Mouse (Mus musculus) brain, adult 2 months (tissue): ENCODE data around the gene Samd7.

Experiments used
- DNase-seq: peaks from one replicate; pipeline ENCODE4 v3.0.0; 2011; ENCODE audit warnings: low read depth, low spot score

Gene Samd7

GRCm38 (mm10) chr3:30764877-30765276 lies 18.8 kb downstream of the Samd7 start:
- DNase-seq: peak; percentile 44

- DNase-seq: no peak
Measured at GRCm38 (mm10) chr3:30765311-30766027, 19.4 kb downstream of the Samd7 start.

- DNase-seq: no peak
Measured at GRCm38 (mm10) chr3:30766177-30766576, 20.1 kb downstream of the Samd7 start.

GRCm38 (mm10) chr3:30767271-30767670 lies 21.2 kb downstream of the Samd7 start:
- DNase-seq: peak; percentile 76

- DNase-seq: no peak
Measured at GRCm38 (mm10) chr3:30769755-30770515, 23.8 kb downstream of the Samd7 start.

GRCm38 (mm10) chr3:30771560-30771959 lies 25.5 kb downstream of the Samd7 start:
- no peak for DNase-seq

GRCm38 (mm10) chr3:30772631-30773030 lies 26.5 kb downstream of the Samd7 start:
- DNase-seq: no peak

- peak; percentile 65 for DNase-seq
Measured at GRCm38 (mm10) chr3:30774677-30775076, 28.6 kb downstream of the Samd7 start.

- no peak for DNase-seq
Measured at GRCm38 (mm10) chr3:30777984-30778383, 31.9 kb downstream of the Samd7 start.

GRCm38 (mm10) chr3:30788531-30788930 lies 42.4 kb downstream of the Samd7 start:
- no peak for DNase-seq

GRCm38 (mm10) chr3:30792737-30793402 lies 46.8 kb downstream of the Samd7 start, which contains the start of gene Sec62:
Gene Sec62, plus strand, starts transcription at chr3:30792875.
- DNase-seq: peak; percentile 94

- DNase-seq: peak; percentile 47
Measured at GRCm38 (mm10) chr3:30793403-30794221, 47.5 kb downstream of the Samd7 start.

- no peak for DNase-seq
Measured at GRCm38 (mm10) chr3:30802171-30802570, 56.1 kb downstream of the Samd7 start.

GRCm38 (mm10) chr3:30812881-30813280 lies 66.8 kb downstream of the Samd7 start:
- peak; percentile 35 for DNase-seq
